Mouse (Mus musculus) common myeloid progenitor, adult 5-6 weeks (primary cell): ENCODE data around the gene Gmnn. TPM values are rescaled to one million over a fixed set of nuclear protein-coding genes. Genes with fewer than 3 reads are reported as not detected.
"Not testable (repeated sequence)": the region's sequence is repeated elsewhere in the genome, so short reads cannot be mapped to it uniquely, and the experiment has no call there.

Source experiments
- ATAC-seq: replicated peaks from 2 replicates; pipeline ENCODE4 v1.8.0; 2016; ENCODE audit warnings: low read depth, mild to moderate bottlenecking, moderate TSS enrichment, inconsistent platforms; ENCODE audit not compliant: poor library complexity, severe bottlenecking
- total RNA-seq: library from RNA; stranded (forward); fragments of 200-1000, 187-1606 nt; gene quantifications from 2 replicates; pipeline ENCODE4 v1.2.3, GENCODE M21; 2017

The Gmnn gene
- total RNA-seq, 1 experiment from 2014 or later, result 210 TPM

- ATAC-seq, result not testable (repeated sequence)
Observed at GRCm38 (mm10) chr13:24767809-24768208, 6.1 kb upstream of the Gmnn start.

GRCm38 (mm10) chr13:24762254-24762653 is 531 bp upstream of the Gmnn start:
- no peak for ATAC-seq

GRCm38 (mm10) chr13:24761083-24761402 is 680 bp downstream of the Gmnn start:
- ATAC-seq, result no peak

DNA sequence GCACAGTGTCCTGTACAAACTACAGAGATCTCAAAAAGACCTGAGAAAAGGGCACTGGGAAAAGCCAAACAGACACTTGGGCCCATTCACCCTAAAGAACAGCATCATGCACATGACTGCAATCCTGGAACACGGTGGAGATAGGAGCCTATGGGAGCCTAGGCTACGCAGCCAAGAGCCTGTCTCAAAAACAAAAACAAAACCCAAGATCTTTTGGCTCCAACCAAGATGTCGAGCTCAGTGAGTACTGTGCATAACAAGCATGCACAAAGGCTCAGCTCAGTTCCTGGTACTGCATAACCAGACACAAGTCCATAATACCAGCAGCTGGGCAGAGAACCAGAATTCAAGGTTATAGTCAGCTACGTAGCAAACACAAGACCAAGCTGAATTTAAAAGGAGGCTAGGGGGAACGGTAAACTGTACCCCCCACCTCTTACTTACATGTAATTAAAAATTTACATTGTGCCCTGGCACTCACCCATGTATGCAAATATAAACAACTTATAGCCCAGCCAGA is 1.3 kb downstream of the Gmnn start:
- ATAC-seq, result no peak

DNA sequence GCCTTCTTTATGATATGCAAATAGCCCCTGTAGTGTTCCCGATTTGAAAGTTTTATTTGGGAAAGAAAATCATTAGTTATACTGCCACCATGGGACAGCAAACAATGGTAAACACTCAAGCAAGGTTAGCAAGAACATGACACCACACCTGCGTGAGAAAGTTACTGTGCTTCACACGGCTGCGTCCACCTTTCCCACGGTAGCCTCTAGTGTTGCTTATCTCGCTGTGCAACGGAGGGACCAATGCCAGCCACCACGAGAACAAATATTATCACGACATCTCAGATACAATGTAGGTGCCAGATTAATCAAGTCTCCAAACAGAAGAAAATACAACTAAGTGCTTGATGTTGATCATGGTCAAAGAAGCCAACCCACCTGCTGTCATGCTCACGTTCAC is 2.3 kb downstream of the Gmnn start:
- ATAC-seq, result no peak

- ATAC-seq, result no peak
Observed at GRCm38 (mm10) chr13:24757820-24758564, 3.7 kb downstream of the Gmnn start.

DNA sequence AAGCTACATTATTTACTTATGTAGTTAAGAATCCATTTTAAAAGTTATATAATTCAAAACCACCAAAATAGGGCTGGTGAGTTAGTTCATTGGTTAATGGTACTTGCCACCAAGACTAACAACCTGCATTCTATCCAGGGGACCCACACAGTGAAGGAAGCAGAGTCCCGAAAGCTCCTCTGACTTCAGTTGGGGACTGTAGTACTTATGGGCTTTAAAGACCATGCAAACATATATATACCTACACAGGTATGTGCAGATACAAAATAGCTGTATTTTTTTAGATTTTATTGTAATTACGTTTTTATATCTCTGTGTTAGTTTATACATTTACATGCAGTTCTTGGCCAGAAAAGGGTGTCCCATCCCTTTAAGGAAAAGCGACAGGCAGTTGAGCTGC is 5.0 kb downstream of the Gmnn start:
- no peak for ATAC-seq

- no peak for ATAC-seq
Observed at GRCm38 (mm10) chr13:24751396-24751795, 10.3 kb downstream of the Gmnn start.

DNA sequence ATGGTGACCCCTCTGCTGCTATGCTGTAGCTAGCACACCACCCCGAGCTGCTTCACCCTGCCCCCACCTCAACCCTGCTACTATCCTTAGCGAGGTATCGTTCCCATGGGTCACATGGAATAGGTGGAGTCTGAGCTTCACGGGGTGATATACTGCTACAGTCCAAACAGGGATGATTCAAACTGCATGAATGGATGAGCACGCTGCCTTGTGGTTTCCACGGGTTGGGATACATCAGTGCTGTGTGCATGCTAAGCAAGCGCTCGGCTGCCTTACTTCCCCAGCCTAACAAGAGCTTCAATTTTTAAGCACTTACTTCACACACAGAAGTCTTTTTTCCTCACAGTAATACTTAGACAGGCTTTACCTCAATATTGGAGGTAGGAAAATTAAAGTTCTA is 10.9 kb downstream of the Gmnn start:
- no peak for ATAC-seq

DNA sequence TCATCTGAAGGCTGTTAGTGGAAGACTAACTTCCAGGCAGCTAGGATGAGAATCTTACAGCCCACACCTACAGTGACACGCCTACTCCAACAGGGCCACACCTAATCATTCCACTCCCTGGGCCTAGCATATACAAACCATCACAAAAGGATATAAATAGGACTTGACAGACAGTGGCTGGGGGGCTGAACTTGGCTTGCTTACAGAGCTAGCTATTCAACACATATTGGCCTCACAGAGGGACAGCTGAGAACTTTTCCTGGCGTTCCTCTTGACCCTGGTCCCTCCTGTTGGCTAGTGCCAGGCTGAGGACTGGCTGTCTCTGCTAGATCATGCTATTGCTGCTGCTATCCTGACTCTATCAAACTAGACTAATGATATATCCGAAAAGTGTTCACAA is 13.9 kb downstream of the Gmnn start:
- ATAC-seq, result no peak

DNA sequence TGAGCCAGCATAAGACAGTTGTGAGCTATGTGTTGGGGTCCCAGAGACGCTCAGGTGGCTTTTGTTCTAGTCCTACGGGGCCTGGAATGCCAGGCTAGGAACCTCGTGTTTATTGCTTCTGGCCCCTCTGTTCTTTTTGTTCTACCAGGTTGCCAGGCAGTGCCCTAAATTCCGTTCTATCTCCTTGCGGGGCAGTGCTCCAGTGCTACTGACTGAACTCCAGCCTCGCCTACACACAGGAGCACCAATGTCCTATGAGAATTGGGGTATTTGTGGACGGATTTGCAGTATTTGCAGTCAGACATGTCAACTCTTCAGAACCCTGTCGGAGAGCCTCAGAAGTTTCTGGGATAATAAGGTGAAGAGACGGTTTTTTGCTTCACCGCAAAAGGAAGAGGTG is 20.7 kb downstream of the Gmnn start, which contains the start of gene Armh2:
Armh2 (plus strand) TSS at position 205 of the 400 bp plus-strand sequence.
- no peak for ATAC-seq

GRCm38 (mm10) chr13:24735608-24736131 is 26.1 kb downstream of the Gmnn start:
- ATAC-seq, result no peak

DNA sequence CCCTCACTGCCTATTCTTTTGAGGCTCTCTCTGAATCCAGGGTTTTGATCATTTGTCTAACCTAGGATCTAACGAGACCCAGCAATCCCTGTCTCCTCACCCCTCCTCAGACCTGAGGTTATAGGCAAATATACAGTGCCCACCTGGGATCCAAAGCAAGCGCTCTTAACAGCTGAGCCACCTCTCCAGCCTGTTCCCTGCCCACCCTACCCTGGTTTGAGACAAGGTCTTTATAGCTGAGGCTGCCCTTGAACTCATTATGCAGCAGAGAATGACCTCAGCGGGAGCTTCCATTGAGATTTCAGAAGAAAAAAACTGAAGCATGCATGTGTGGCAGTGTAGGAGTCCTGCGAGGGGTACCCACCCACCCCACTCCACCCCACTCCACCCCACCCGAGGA is 27.2 kb downstream of the Gmnn start:
- no peak for ATAC-seq

GRCm38 (mm10) chr13:24729128-24729527 is 32.6 kb downstream of the Gmnn start:
- no peak for ATAC-seq

DNA sequence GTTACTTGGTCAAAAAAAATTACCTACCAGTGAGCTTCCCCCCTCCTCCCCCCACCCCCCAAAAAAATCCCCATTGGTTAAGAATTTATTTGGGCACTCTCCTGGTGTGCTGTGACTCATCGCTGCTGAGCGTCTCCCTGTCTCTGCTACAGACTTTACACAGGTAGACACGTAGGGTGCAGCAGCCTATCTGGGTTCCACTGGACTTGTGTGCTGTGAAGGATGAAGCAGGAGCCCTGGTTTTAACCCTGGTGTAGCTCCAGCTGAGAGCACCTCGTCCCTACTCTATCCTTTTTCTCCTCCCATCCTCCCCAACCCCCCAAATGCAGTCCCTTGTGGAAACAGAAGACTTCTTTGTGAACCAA is 37.3 kb downstream of the Gmnn start:
- no peak for ATAC-seq

DNA sequence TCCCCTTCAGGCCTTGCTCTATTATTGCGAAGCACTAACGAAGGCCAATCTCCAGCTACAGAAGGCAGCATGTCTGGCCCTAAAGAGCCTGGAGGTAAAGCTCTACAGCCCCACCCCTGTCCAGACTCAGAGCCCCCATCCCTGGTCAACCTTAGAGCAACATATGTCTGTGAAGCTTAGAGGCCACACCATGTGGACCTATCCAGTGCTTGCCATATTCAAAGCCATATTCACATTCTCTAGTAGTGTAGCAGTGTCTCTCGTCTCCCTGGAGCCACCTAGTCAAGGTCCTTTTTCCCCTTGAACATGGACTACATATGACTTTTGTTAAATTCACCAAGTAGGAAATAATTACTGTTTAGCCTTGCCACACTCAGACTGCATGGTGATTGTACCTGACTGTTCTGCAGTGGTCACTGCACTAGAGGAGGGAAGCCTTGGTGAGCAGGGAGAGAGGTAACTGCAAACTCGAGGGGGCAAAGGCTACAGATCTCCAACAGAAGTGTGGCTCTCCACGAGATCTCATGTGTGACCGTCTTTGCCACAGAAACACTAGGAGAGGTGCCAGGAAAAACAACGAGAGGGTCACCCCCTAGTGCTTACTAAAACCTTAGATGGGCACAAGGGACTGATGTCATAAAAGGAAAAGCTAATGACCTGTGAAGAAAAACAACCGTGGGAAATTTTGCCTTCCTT is 37.9 kb downstream of the Gmnn start:
- ATAC-seq, result no peak

DNA sequence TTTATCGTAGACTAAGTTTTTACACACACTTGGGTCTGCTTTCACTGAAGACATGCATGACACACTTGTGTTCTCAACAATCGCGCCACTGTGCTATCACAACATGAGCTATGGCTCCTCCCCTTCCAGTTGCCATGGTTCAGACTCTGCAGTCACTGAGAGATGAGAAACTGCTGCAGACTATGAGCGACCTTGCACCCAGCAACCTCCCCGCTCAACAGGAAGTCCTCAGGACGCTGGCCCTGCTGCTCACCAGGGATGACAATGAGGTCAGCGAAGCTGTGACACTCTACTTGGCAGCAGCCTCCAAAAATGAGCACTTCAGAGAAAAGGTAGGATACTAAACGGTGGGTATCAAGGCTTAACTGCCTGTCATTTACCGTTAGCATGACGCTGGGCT is 40.2 kb downstream of the Gmnn start:
- ATAC-seq, result no peak

DNA sequence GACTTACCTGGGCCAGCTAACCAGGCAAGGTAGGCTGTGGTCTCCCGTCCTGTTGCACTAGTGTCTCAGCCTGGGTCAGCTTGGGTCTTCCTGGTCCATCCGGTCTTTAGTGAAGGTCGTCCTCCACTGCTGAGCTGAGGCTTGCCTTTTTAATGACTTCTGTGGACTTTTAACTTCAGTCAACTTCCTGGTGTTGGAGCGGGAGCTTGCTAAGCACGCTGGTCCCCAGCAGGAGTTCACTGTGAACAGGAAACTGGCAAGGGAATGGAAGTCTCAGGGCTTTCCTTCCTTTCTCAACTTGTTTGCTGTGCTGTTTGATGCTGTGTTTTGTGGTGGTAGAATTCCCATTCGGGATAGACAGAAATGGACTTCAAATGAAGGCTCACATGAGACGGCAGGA is 44.0 kb downstream of the Gmnn start:
- ATAC-seq, result no peak

GRCm38 (mm10) chr13:24716441-24716840 is 45.3 kb downstream of the Gmnn start:
- no peak for ATAC-seq

DNA sequence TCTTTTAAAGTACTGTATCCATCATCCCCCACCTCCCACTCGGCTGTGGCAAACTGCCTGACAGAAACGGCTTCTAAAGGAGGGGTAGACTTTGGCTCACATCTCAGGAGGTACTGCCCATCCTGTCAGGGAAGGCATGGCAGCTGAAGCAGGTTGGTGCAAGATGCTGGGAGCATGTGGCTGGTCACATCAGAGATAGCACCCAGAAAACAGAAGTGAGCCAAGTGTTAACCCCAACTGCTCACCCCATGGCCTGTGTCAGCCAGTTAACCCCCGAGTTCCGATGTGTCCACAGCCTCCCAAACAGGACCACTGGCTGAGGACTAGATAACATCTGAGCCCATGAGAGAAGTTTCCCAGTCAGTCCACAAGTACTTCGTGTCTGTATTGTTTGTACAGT is 46.1 kb downstream of the Gmnn start:
- no peak for ATAC-seq

DNA sequence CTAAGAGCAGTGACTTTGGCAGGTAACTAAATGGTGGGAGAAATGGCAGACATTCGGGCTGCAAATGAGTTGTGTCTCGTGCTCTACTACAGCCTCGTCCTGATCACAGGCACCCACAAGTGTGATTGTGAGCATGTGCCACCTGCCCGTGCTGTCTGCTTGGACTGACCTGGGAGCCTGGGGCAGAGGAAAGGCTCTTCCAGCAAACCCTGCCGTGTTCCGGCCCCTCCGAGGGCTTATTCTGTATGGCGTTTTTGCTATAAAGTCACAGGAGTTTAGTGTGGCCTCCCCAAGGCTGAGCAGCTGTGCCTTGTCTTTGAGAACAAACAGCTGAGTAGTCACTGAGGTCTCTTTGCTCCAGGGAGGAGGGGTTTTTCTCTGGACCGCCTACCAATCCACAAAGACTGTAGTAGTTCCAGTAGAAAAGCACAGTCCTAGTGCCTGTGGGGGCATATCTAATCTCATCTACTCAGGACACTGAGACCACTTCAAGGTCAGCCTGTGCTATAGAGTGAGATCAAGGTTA is 47.3 kb downstream of the Gmnn start:
- no peak for ATAC-seq
